Mouse (Mus musculus) heart, embryonic 13.5 days (tissue): ENCODE data around the gene Gtf3c2. TPM values are rescaled to one million over a fixed set of nuclear protein-coding genes. Genes with fewer than 3 reads are reported as not detected.

Experiments
- ATAC-seq: fragments of 200-750 bp; cut with Nextera tagmentation; 2 replicates; pipeline ENCODE4 v1.8.0; 2017; ENCODE audit warnings: moderate TSS enrichment; ENCODE audit not compliant: insufficient number of reproducible peaks, low FRiP score, low TSS enrichment; ENCODE audit errors: extremely low read depth
- H3K27ac ChIP-seq: fragments of 300-500 bp; sonication (generic); replicated peaks from 2 replicates; pipeline ENCODE4 v1.5.1; 2015; ENCODE audit warnings: moderate library complexity, mild to moderate bottlenecking, inconsistent platforms
- H3K27me3 ChIP-seq: fragments of 300-500 bp; sonication (generic); replicated peaks from 2 replicates; pipeline ENCODE4 v1.6.1; 2015; ENCODE audit warnings: mild to moderate bottlenecking, inconsistent platforms
- H3K36me3 ChIP-seq: fragments of 300-500 bp; sonication (generic); 2 replicates; pipeline ENCODE4 v1.6.1; 2015; ENCODE audit warnings: mild to moderate bottlenecking, inconsistent platforms
- H3K4me1 ChIP-seq: fragments of 300-500 bp; sonication (generic); 2 replicates; pipeline ENCODE4 v1.6.1; 2015; ENCODE audit warnings: inconsistent platforms
- H3K4me2 ChIP-seq: fragments of 300-500 bp; sonication (generic); 2 replicates; pipeline ENCODE4 v1.6.1; 2015; ENCODE audit warnings: inconsistent platforms, mild to moderate bottlenecking, moderate library complexity
- H3K4me3 ChIP-seq: fragments of 300-500 bp; sonication (generic); 2 replicates; pipeline ENCODE4 v1.5.1; 2015; ENCODE audit warnings: moderate library complexity, mild to moderate bottlenecking, inconsistent platforms
- H3K9ac ChIP-seq: fragments of 300-500 bp; sonication (generic); 2 replicates; pipeline ENCODE4 v1.6.1; 2015; ENCODE audit warnings: inconsistent platforms, mild to moderate bottlenecking, moderate library complexity
- H3K9me3 ChIP-seq: fragments of 300-500 bp; sonication (generic); 2 replicates; pipeline ENCODE4 v1.6.1; 2016; ENCODE audit warnings: inconsistent platforms
- WGBS: fragments of 180-500 bp; shearing (Covaris S2); methylation state at CpG from one replicate; pipeline ENCODE4 v1.1.7; 2015; ENCODE audit warnings: mixed read lengths; 5-methylcytosine and 5-hydroxymethylcytosine counted together
- polyA plus RNA-seq: library from polyadenylated mRNA; unstranded; fragments of >200 nt; fragmentation: Nextera tagmentation; extraction: Ambion mirVana; gene quantifications from 2 replicates; pipeline ENCODE4 v1.2.1, GENCODE M21; 2015

Gene Gtf3c2
- polyA plus RNA-seq, 1 experiment from 2014 or later, result 45.3 TPM

- Histone ChIP-seq H3K9me3 (no peaks in the 10 kb centered on the region), H3K9ac (peak overlapping the region; percentile 92), H3K4me2 (peak overlapping the region; percentile 98), H3K27ac (peak overlapping the region; percentile 97), H3K4me3 (peak overlapping the region; percentile 84), H3K4me1 (peaks cover 20% of the 10 kb centered on the region), H3K27me3 (no peaks in the 10 kb centered on the region), H3K36me3 (peaks cover 12% of the 10 kb centered on the region)
- under 1% methylated on average over 25 of the region's 25 CpGs for WGBS
- ATAC-seq, result peak; percentile 29; the same call in 1 of the 2 replicates
Measured at GRCm38 (mm10) chr5:31179301-31179765, 611 bp downstream of the Gtf3c2 start.

- Histone ChIP-seq H3K36me3 (peaks cover 98% of the 10 kb centered on the region), H3K9me3 (no peaks in the 10 kb centered on the region), H3K27ac (no peak overlapping the region), H3K4me3 (no peak overlapping the region), H3K9ac (no peak overlapping the region), H3K4me2 (no peak overlapping the region), H3K27me3 (no peaks in the 10 kb centered on the region), H3K4me1 (no peaks in the 10 kb centered on the region)
- ATAC-seq, result no peak
- 67% methylated on average over 4 of the region's 4 CpGs for WGBS
Measured at GRCm38 (mm10) chr5:31168630-31169029, 11.3 kb downstream of the Gtf3c2 start.

- Histone ChIP-seq H3K4me2 (no peak overlapping the region), H3K4me1 (no peaks in the 10 kb centered on the region), H3K27me3 (no peaks in the 10 kb centered on the region), H3K9ac (no peak overlapping the region), H3K27ac (no peak overlapping the region), H3K36me3 (peaks cover 98% of the 10 kb centered on the region), H3K4me3 (no peak overlapping the region), H3K9me3 (no peaks in the 10 kb centered on the region)
- ATAC-seq, result no peak
- 66% methylated on average over 1 of the region's 1 CpGs for WGBS
Measured at GRCm38 (mm10) chr5:31164878-31165277, 15.1 kb downstream of the Gtf3c2 start.

- Histone ChIP-seq H3K4me3 (no peak overlapping the region), H3K9me3 (no peaks in the 10 kb centered on the region), H3K4me1 (no peaks in the 10 kb centered on the region), H3K9ac (no peak overlapping the region), H3K36me3 (peaks cover 98% of the 10 kb centered on the region), H3K4me2 (no peak overlapping the region), H3K27me3 (no peaks in the 10 kb centered on the region), H3K27ac (no peak overlapping the region)
- no peak for ATAC-seq
Measured at GRCm38 (mm10) chr5:31162462-31162861, 17.5 kb downstream of the Gtf3c2 start.

GRCm38 (mm10) chr5:31154152-31154553 lies 25.8 kb downstream of the Gtf3c2 start, which contains the start of gene Mpv17:
Mpv17 (minus strand) TSS chr5:31154251.
- peak; percentile 91 for ATAC-seq
- Histone ChIP-seq H3K36me3 (peaks cover 51% of the 10 kb centered on the region), H3K4me3 (peak within 1 kb of the TSS; percentile 78), H3K27me3 (no peaks in the 10 kb centered on the region), H3K27ac (peak within 1 kb of the TSS; percentile 70), H3K9me3 (no peaks in the 10 kb centered on the region), H3K4me1 (peaks cover 22% of the 10 kb centered on the region), H3K9ac (peak within 1 kb of the TSS; percentile 85), H3K4me2 (peak within 1 kb of the TSS; percentile 95)
- under 1% methylated on average over 19 of the region's 19 CpGs for whole genome bisulfite sequencing

GRCm38 (mm10) chr5:31153516-31154151 lies 26.3 kb downstream of the Gtf3c2 start:
- H3K9ac ChIP-seq, result peak overlapping the region; percentile 85
- peaks cover 22% of the 10 kb centered on the region for H3K4me1 ChIP-seq
- H3K27me3 ChIP-seq, result no peaks in the 10 kb centered on the region
- H3K36me3 ChIP-seq, result peaks cover 45% of the 10 kb centered on the region
- WGBS, result 27% methylated on average over 6 of the region's 6 CpGs
- H3K27ac ChIP-seq, result peak overlapping the region; percentile 70
- ATAC-seq, result no peak; the same call in 1 of the 2 replicates
- peak overlapping the region; percentile 78 for H3K4me3 ChIP-seq
- H3K9me3 ChIP-seq, result no peaks in the 10 kb centered on the region
- H3K4me2 ChIP-seq, result peak overlapping the region; percentile 95

GRCm38 (mm10) chr5:31151746-31152145 lies 28.2 kb downstream of the Gtf3c2 start:
- 74% methylated on average over 3 of the region's 3 CpGs for WGBS
- H3K9ac ChIP-seq, result 0 out of 2 replicates have a peak overlapping the region, but pooled peaks have one; percentile 33
- no peak overlapping the region for H3K27ac ChIP-seq
- H3K36me3 ChIP-seq, result peaks cover 41% of the 10 kb centered on the region
- H3K27me3 ChIP-seq, result no peaks in the 10 kb centered on the region
- H3K4me3 ChIP-seq, result no peak overlapping the region
- H3K9me3 ChIP-seq, result no peaks in the 10 kb centered on the region
- peaks cover 22% of the 10 kb centered on the region for H3K4me1 ChIP-seq
- H3K4me2 ChIP-seq, result no peak overlapping the region
- no peak for ATAC-seq

GRCm38 (mm10) chr5:31149781-31150180 lies 30.2 kb downstream of the Gtf3c2 start:
- Histone ChIP-seq H3K4me2 (no peak overlapping the region), H3K27ac (no peak overlapping the region), H3K9ac (no peak overlapping the region), H3K4me3 (no peak overlapping the region), H3K36me3 (peaks cover 40% of the 10 kb centered on the region), H3K4me1 (peaks cover 19% of the 10 kb centered on the region), H3K27me3 (no peaks in the 10 kb centered on the region), H3K9me3 (no peaks in the 10 kb centered on the region)
- 76% methylated on average over 4 of the region's 4 CpGs for WGBS
- no peak for ATAC-seq

- Histone ChIP-seq H3K27me3 (peaks cover 65% of the 10 kb centered on the region), H3K4me1 (peaks cover 28% of the 10 kb centered on the region), H3K27ac (no peak overlapping the region), H3K36me3 (peaks cover 23% of the 10 kb centered on the region), H3K9me3 (no peaks in the 10 kb centered on the region), H3K4me3 (peak overlapping the region; percentile 45), H3K4me2 (peak overlapping the region; percentile 69), H3K9ac (no peak overlapping the region)
- WGBS, result 6% methylated on average over 9 of the region's 9 CpGs
- no peak for ATAC-seq
Measured at GRCm38 (mm10) chr5:31138968-31139425, 40.9 kb downstream of the Gtf3c2 start.

GRCm38 (mm10) chr5:31138241-31138967 lies 41.5 kb downstream of the Gtf3c2 start, which contains the start of gene Ucn:
Ucn (minus strand) TSS chr5:31138829.
- no peak within 1 kb of the TSS for H3K27ac ChIP-seq
- H3K27me3 ChIP-seq, result peaks cover 71% of the 10 kb centered on the region
- H3K9ac ChIP-seq, result peak within 1 kb of the TSS; percentile 8
- peak within 1 kb of the TSS; percentile 69 for H3K4me2 ChIP-seq
- ATAC-seq, result no peak; the same call in 1 of the 2 replicates
- H3K4me1 ChIP-seq, result peaks cover 28% of the 10 kb centered on the region
- peak within 1 kb of the TSS; percentile 45 for H3K4me3 ChIP-seq
- WGBS, result 2% methylated on average over 52 of the region's 52 CpGs
- peaks cover 17% of the 10 kb centered on the region for H3K36me3 ChIP-seq
- H3K9me3 ChIP-seq, result no peaks in the 10 kb centered on the region

GRCm38 (mm10) chr5:31137658-31138057 lies 42.3 kb downstream of the Gtf3c2 start:
- Histone ChIP-seq H3K36me3 (peaks cover 13% of the 10 kb centered on the region), H3K9me3 (no peaks in the 10 kb centered on the region), H3K27me3 (peaks cover 74% of the 10 kb centered on the region), H3K9ac (no peak overlapping the region; the same call in 1 of the 2 replicates), H3K4me2 (peak overlapping the region; percentile 69), H3K27ac (no peak overlapping the region), H3K4me3 (peak overlapping the region; percentile 45), H3K4me1 (peaks cover 28% of the 10 kb centered on the region)
- ATAC-seq, result no peak
- WGBS, result 1% methylated on average over 13 of the region's 13 CpGs
